Mouse (Mus musculus) intestine, postnatal 0 days (tissue): ENCODE measurements at regions not wholly inside any gene's neighbourhood (a gene's known extent, or its start where the extent isn't known, plus 50 kb on each side); places are given as distances from the start of the nearest gene placed in this dataset.
A peak's percentile ranks its signal among the peaks of the same experiment; 100 is the strongest.

Experiments
- ATAC-seq: fragments of 200-750 bp; cut with Nextera tagmentation; 2 replicates; pipeline ENCODE4 v1.8.0; 2017; ENCODE audit warnings: mild to moderate bottlenecking, moderate TSS enrichment, moderate library complexity
- H3K27ac ChIP-seq: fragments of 300-500 bp; sonication (generic); 2 replicates; pipeline ENCODE4 v1.5.1; 2014; ENCODE audit warnings: mild to moderate bottlenecking, low read depth, low read length, moderate library complexity
- H3K27me3 ChIP-seq: fragments of 300-500 bp; sonication (generic); replicated peaks from 2 replicates; pipeline ENCODE4 v1.6.1; 2014; ENCODE audit warnings: low read length, mixed read lengths; ENCODE audit not compliant: control insufficient read depth, insufficient read depth
- H3K36me3 ChIP-seq: fragments of 300-500 bp; sonication (generic); 2 replicates; pipeline ENCODE4 v1.6.1; 2014; ENCODE audit warnings: mild to moderate bottlenecking, moderate library complexity; ENCODE audit not compliant: control insufficient read depth, insufficient read depth
- H3K4me1 ChIP-seq: fragments of 300-500 bp; sonication (generic); replicated peaks from 2 replicates; pipeline ENCODE4 v1.6.1; 2014; ENCODE audit warnings: antibody characterized with exemption, low read length, mixed read lengths; ENCODE audit not compliant: control insufficient read depth, insufficient read depth
- H3K4me2 ChIP-seq: fragments of 300-500 bp; sonication (generic); replicated peaks from 2 replicates; pipeline ENCODE4 v1.6.1; 2014; ENCODE audit warnings: low read depth, mild to moderate bottlenecking, moderate library complexity
- H3K4me3 ChIP-seq: fragments of 300-500 bp; sonication (generic); 2 replicates; pipeline ENCODE4 v1.5.1; 2014; ENCODE audit warnings: low read depth, low read length
- H3K9ac ChIP-seq: fragments of 300-500 bp; sonication (generic); 2 replicates; pipeline ENCODE4 v1.6.1; 2014; ENCODE audit warnings: mild to moderate bottlenecking, low read depth, low read length
- H3K9me3 ChIP-seq: fragments of 300-500 bp; sonication (generic); 2 replicates; pipeline ENCODE4 v1.6.1; 2016; ENCODE audit warnings: mixed run types; ENCODE audit not compliant: control insufficient read depth
- CTCF ChIP-seq: sonication (generic); IDR thresholded peaks from 2 replicates; pipeline ENCODE4 v1.5.1; 2016; ENCODE audit warnings: low read depth, mild to moderate bottlenecking, control low read depth, antibody characterized with exemption, moderate library complexity
- WGBS: fragments of 180-500 bp; shearing (Covaris S2); extraction: QIAGEN DNeasy Blood & Tissue Kit; methylation state at CpG from one replicate; pipeline ENCODE4 v1.1.7; 2014; 5-methylcytosine and 5-hydroxymethylcytosine counted together

GRCm38 (mm10) chr7:83111217-83111823, 244.2 kb downstream of the Mex3b start:
- Histone ChIP-seq H3K36me3 (no peaks in the 10 kb centered on the region), H3K27ac (no peak overlapping the region), H3K9ac (no peak overlapping the region), H3K9me3 (no peaks in the 10 kb centered on the region), H3K4me3 (no peak overlapping the region), H3K4me1 (no peaks in the 10 kb centered on the region), H3K4me2 (no peak overlapping the region), H3K27me3 (no peaks in the 10 kb centered on the region)
- TF ChIP-seq CTCF = no peak
- WGBS = 87% methylated on average over 6 of the region's 6 CpGs
- no peak for ATAC-seq

DNA sequence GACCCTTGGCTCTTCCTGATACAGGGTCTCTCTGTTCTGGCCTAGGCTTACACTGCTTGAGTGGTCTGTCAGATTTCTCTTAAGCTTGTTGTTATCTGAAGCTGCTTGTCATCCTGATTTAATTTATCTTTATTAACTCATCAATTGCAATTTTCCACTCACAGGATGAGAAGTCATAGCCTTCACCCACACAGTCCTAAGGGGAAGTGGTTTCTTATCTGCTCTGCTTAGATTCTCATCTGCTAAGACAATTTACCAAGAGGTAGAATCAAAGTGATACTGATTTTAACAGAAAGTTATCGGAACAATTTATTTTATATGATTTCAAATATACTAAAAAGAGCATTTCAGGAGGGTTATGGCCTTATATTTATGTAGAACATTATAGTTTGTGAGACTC, 249.4 kb downstream of the Mex3b start:
- Histone ChIP-seq H3K4me2 (no peak overlapping the region), H3K4me1 (no peaks in the 10 kb centered on the region), H3K9ac (no peak overlapping the region), H3K27me3 (no peaks in the 10 kb centered on the region), H3K27ac (no peak overlapping the region), H3K4me3 (no peak overlapping the region), H3K36me3 (no peaks in the 10 kb centered on the region), H3K9me3 (no peaks in the 10 kb centered on the region)
- TF ChIP-seq CTCF = no peak
- 90% methylated on average over 1 of the region's 1 CpGs for WGBS
- no peak for ATAC-seq

- H3K4me3 ChIP-seq = no peak overlapping the region
- H3K9me3 ChIP-seq = no peaks in the 10 kb centered on the region
- TF ChIP-seq CTCF = no peak
- no peak overlapping the region for H3K9ac ChIP-seq
- H3K27ac ChIP-seq = no peak overlapping the region
- H3K4me1 ChIP-seq = no peaks in the 10 kb centered on the region
- no peak for ATAC-seq
- H3K36me3 ChIP-seq = no peaks in the 10 kb centered on the region
- 86% methylated on average over 3 of the region's 3 CpGs for WGBS
- H3K27me3 ChIP-seq = no peaks in the 10 kb centered on the region
- no peak overlapping the region for H3K4me2 ChIP-seq
Observed at GRCm38 (mm10) chr7:83117065-83117464, 249.9 kb downstream of the Mex3b start.

DNA sequence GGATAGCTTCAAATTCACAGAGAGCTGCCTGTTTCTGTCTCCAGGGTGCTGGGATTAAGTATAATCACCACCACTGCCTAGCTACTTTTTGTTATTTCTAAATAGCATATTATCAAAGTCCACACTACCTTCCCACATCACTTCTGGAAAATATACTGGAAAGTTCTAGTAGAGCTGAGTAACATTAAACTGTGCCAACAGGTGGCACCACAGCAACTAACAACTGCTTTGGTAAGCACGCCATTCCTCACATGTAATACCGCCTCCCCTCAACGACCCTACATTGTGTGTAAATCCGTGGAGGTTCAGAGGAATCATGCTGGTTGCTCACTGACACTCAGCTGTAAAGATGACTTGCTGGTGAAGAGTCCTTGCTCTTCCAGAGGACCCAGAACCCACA, 259.1 kb downstream of the Mex3b start:
- no peaks in the 10 kb centered on the region for H3K27me3 ChIP-seq
- no peak overlapping the region for H3K4me2 ChIP-seq
- no peak overlapping the region for H3K4me3 ChIP-seq
- WGBS = 69% methylated on average over 4 of the region's 4 CpGs
- no peaks in the 10 kb centered on the region for H3K9me3 ChIP-seq
- no peaks in the 10 kb centered on the region for H3K4me1 ChIP-seq
- H3K36me3 ChIP-seq = no peaks in the 10 kb centered on the region
- no peak overlapping the region for H3K27ac ChIP-seq
- TF ChIP-seq CTCF = peak; percentile 27; the same call in 1 of the 2 replicates
- ATAC-seq = no peak
- no peak overlapping the region for H3K9ac ChIP-seq

GRCm38 (mm10) chr7:83140216-83140615, 273.1 kb downstream of the Mex3b start:
- no peak for TF ChIP-seq CTCF

GRCm38 (mm10) chr7:83140658-83141057, 273.5 kb downstream of the Mex3b start:
- no peak for ATAC-seq
- Histone ChIP-seq H3K27ac (no peak overlapping the region), H3K9me3 (no peaks in the 10 kb centered on the region), H3K27me3 (no peaks in the 10 kb centered on the region), H3K4me1 (no peaks in the 10 kb centered on the region), H3K36me3 (no peaks in the 10 kb centered on the region), H3K4me3 (no peak overlapping the region), H3K4me2 (no peak overlapping the region), H3K9ac (no peak overlapping the region)
- 71% methylated on average over 3 of the region's 3 CpGs for WGBS
- TF ChIP-seq CTCF = peak; percentile 6; the same call in 1 of the 2 replicates

More at GRCm38 (mm10) chr7:83140216-83140615, 273.1 kb downstream of the Mex3b start:
- no peak for ATAC-seq
- no peaks in the 10 kb centered on the region for H3K27me3 ChIP-seq
- H3K4me1 ChIP-seq = no peaks in the 10 kb centered on the region
- no peaks in the 10 kb centered on the region for H3K36me3 ChIP-seq
- no peak overlapping the region for H3K4me3 ChIP-seq
- no peak overlapping the region for H3K27ac ChIP-seq
- 63% methylated on average over 4 of the region's 4 CpGs for WGBS
- no peak overlapping the region for H3K4me2 ChIP-seq
- no peak overlapping the region for H3K9ac ChIP-seq
- H3K9me3 ChIP-seq = no peaks in the 10 kb centered on the region

- no peak for TF ChIP-seq CTCF
- Histone ChIP-seq H3K36me3 (no peaks in the 10 kb centered on the region), H3K4me1 (no peaks in the 10 kb centered on the region), H3K9me3 (no peaks in the 10 kb centered on the region), H3K27me3 (no peaks in the 10 kb centered on the region), H3K9ac (no peak overlapping the region), H3K27ac (no peak overlapping the region), H3K4me2 (no peak overlapping the region), H3K4me3 (no peak overlapping the region)
- WGBS = 74% methylated on average over 5 of the region's 5 CpGs
- no peak for ATAC-seq
Observed at GRCm38 (mm10) chr7:83144018-83144417, 276.9 kb downstream of the Mex3b start.
